ENCODE assay signal across 23 mouse cellular contexts in the genomic region with DNA sequence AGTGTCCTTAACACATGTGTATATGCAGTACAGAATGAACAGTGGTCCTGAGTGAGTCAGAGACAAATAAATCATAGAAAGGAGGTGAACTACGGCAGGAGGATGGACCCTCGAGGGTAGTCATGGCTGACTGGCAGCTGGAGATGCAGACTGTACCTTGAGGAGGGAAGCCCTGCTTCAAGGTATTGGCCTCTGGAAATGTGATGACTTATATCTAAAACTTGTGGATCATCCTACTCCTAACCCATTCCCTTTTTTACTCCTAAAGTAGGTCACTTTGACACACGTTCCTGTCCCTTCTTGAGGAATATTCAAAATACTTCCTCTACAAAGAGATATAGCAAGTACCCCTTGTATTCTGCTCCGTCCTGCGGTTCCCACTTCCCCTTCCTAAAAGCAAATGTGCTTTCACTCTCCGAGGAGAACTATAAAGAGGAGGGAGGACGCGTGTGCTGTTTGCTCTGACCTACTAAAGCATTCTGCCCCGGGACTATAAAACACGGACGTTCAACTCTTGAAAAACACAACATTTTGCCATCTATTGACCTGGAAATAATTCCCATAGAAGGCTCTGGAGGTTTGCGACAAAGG. TPM values are rescaled to one million over a fixed set of nuclear protein-coding genes. Genes with fewer than 3 reads are reported as not detected.
DNase-seq lines count a peak whose midpoint lies in the region; ATAC-seq and TF ChIP-seq lines count a peak whose summit lies in the region.
"Had no signal": no experiment of that assay in that cellular context is flagged by ENCODE, and none has a peak within 500 bp of the region (broad histone marks: within the 10 kb centered on the region; RNA-seq: fewer than 3 reads in every experiment).

No protein-coding gene starts in this region.

- in situ Hi-C loops in CH12.LX (cut with MboI; ENCODE audit: low pct_ligation_motif_present, low pct_unique_long_range_greater_than_20kb, low sequenced_read_pairs), result no loop called here

- H3K9me3 ChIP-seq in hindbrain, embryonic 15.5 days, result no peaks in the 10 kb centered on the region
- H3K9me3 ChIP-seq in hindbrain, embryonic 13.5 days, result no peaks in the 10 kb centered on the region
- no peaks in the 10 kb centered on the region for H3K9me3 ChIP-seq in CH12.LX (replicated peaks; ENCODE audit: low read length)
- H3K9me3 ChIP-seq in forebrain, embryonic 15.5 days, result no peaks in the 10 kb centered on the region
- H3K9me3 ChIP-seq: heart, embryonic 15.5 days; limb, embryonic 10.5 days; midbrain, embryonic 15.5 days had no signal

- ATAC-seq in hindbrain, embryonic 15.5 days (ENCODE audit: low FRiP score, low read depth), result no peak
- ATAC-seq in hindbrain, embryonic 13.5 days (ENCODE audit: low FRiP score), result no peak
- no peak for ATAC-seq in forebrain, embryonic 15.5 days (replicated peaks)
- peak; percentile 95 for ATAC-seq in megakaryocyte progenitor cell, adult 5-6 weeks (replicated peaks; ENCODE audit: poor library complexity)
- ATAC-seq: intestine, postnatal 0 days; liver, postnatal 0 days; midbrain, embryonic 15.5 days had no signal

- H3K27ac ChIP-seq in hindbrain, embryonic 15.5 days (replicated peaks), result no peak overlapping the region
- H3K27ac ChIP-seq in hindbrain, embryonic 13.5 days, result no peak overlapping the region
- H3K27ac ChIP-seq in CH12.LX (ENCODE audit: insufficient read depth, low read depth), result no peak overlapping the region
- no peak overlapping the region for H3K27ac ChIP-seq in forebrain, embryonic 15.5 days (replicated peaks)
- H3K27ac ChIP-seq: heart, adult 2 months; heart, embryonic 15.5 days; hindbrain, embryonic 14.5 days; limb, embryonic 10.5 days; midbrain, embryonic 15.5 days had no signal

- TF ChIP-seq RAD21 in CH12.LX (IDR thresholded peaks at IDR 0.05; ENCODE audit: low read depth, low read length), result no peak

- no peaks in the 10 kb centered on the region for H3K79me2 ChIP-seq in CH12.LX (replicated peaks; ENCODE audit: control insufficient read depth, extremely low read depth, insufficient read depth, poor library complexity, severe bottlenecking)

- no peak for TF ChIP-seq POLR2A in CH12.LX (IDR thresholded peaks at IDR 0.05; ENCODE audit: low read depth, low read length)

- no peaks in the 10 kb centered on the region for H3K36me3 ChIP-seq in hindbrain, embryonic 15.5 days
- H3K36me3 ChIP-seq in hindbrain, embryonic 13.5 days, result no peaks in the 10 kb centered on the region
- no peaks in the 10 kb centered on the region for H3K36me3 ChIP-seq in CH12.LX (replicated peaks in 1 of 2; ENCODE audit: control insufficient read depth in 1 of 2, insufficient read depth in 1 of 2, low read length in 1 of 2)
- no peaks in the 10 kb centered on the region for H3K36me3 ChIP-seq in forebrain, embryonic 15.5 days
- H3K36me3 ChIP-seq: heart, embryonic 15.5 days; limb, embryonic 10.5 days; midbrain, embryonic 15.5 days had no signal

- dilution Hi-C loops in CH12.LX (cut with MboI; ENCODE audit: extremely low pct_ligation_motif_present, extremely low pct_unique_long_range_greater_than_20kb, low sequenced_read_pairs), result no loop called here

- peaks cover 12% of the 10 kb centered on the region; the same call in 1 of the 2 replicates for H3K27me3 ChIP-seq in hindbrain, embryonic 15.5 days
- peaks cover 52% of the 10 kb centered on the region for H3K27me3 ChIP-seq in hindbrain, embryonic 13.5 days
- peaks cover 64% of the 10 kb centered on the region for H3K27me3 ChIP-seq in CH12.LX (replicated peaks)
- H3K27me3 ChIP-seq in forebrain, embryonic 15.5 days, result no peaks in the 10 kb centered on the region

- WGBS in hindbrain, embryonic 15.5 days, result 49% methylated on average over 12 of the region's 12 CpGs
- WGBS in hindbrain, embryonic 13.5 days, result 49% methylated on average over 12 of the region's 12 CpGs
- WGBS in forebrain, embryonic 15.5 days, result 45% methylated on average over 12 of the region's 12 CpGs

- H3K4me3 ChIP-seq in hindbrain, embryonic 15.5 days, result no peak overlapping the region
- H3K4me3 ChIP-seq in hindbrain, embryonic 13.5 days, result no peak overlapping the region
- H3K4me3 ChIP-seq in CH12.LX (replicated peaks in 1 of 3; ENCODE audit: low read depth in 2 of 3, low read length in 2 of 3, poor library complexity in 1 of 3), result peak overlapping the region in 1 of 3 experiments; percentile 39
- no peak overlapping the region for H3K4me3 ChIP-seq in forebrain, embryonic 15.5 days
- H3K4me3 ChIP-seq: heart, adult 2 months; heart, embryonic 15.5 days; limb, embryonic 10.5 days; midbrain, embryonic 15.5 days; myocyte had no signal

- TF ChIP-seq CTCF in CH12.LX (conservative IDR thresholded peaks at IDR 0.05 in 1 of 2, IDR thresholded peaks at IDR 0.05 in 1 of 2; ENCODE audit: low read depth in 2 of 2, low read length in 2 of 2), result no peak

- peak; percentile 94 for TF ChIP-seq EP300 in CH12.LX (IDR thresholded peaks at IDR 0.05; ENCODE audit: low read length)

- peaks cover 12% of the 10 kb centered on the region; the same call in 1 of the 2 replicates for H3K4me1 ChIP-seq in hindbrain, embryonic 15.5 days (replicated peaks)
- H3K4me1 ChIP-seq in hindbrain, embryonic 13.5 days (replicated peaks), result peaks cover 21% of the 10 kb centered on the region
- peaks cover 6 to 18% of the 10 kb centered on the region in 2 experiments for H3K4me1 ChIP-seq in CH12.LX (ENCODE audit: control insufficient read depth in 1 of 2, insufficient read depth in 2 of 2)
- H3K4me1 ChIP-seq in forebrain, embryonic 15.5 days, result peaks cover 20% of the 10 kb centered on the region
- H3K4me1 ChIP-seq: heart, embryonic 15.5 days had no signal

- H3K4me2 ChIP-seq in hindbrain, embryonic 15.5 days, result peak overlapping the region; percentile 24; the same call in 1 of the 2 replicates
- no peak overlapping the region for H3K4me2 ChIP-seq in hindbrain, embryonic 13.5 days
- peak overlapping the region; percentile 91 for H3K4me2 ChIP-seq in CH12.LX (ENCODE audit: insufficient read depth, low read depth, poor library complexity, severe bottlenecking)
- H3K4me2 ChIP-seq in forebrain, embryonic 15.5 days (replicated peaks), result peak overlapping the region; percentile 1; the same call in 1 of the 2 replicates
- H3K4me2 ChIP-seq: heart, embryonic 15.5 days; hindbrain, embryonic 14.5 days; midbrain, embryonic 15.5 days had no signal

- DNase-seq in CH12.LX (ENCODE audit: extremely low read depth), result peak; percentile 78
- no peak for DNase-seq in urinary bladder, postnatal 14 days (ENCODE audit: low spot score)
- no peak for DNase-seq in heart, postnatal 4 days
- DNase-seq: adrenal gland, postnatal 36 days; B cell, adult 2 months; cerebellum, adult 8-10 months; gastrocnemius, postnatal 10 days; heart, adult 2 months; kidney, postnatal 14 days; liver, postnatal 0 days; lung, postnatal 14 days; right cerebral cortex, adult 18-20 months; thymus, postnatal 36 days had no signal

- no peak overlapping the region for H3K9ac ChIP-seq in hindbrain, embryonic 15.5 days
- H3K9ac ChIP-seq in hindbrain, embryonic 13.5 days, result no peak overlapping the region
- H3K9ac ChIP-seq in CH12.LX (ENCODE audit: insufficient read depth, low read depth), result no peak overlapping the region
- no peak overlapping the region for H3K9ac ChIP-seq in forebrain, embryonic 15.5 days (replicated peaks)
- H3K9ac ChIP-seq: heart, embryonic 15.5 days; hindbrain, embryonic 14.5 days; liver, postnatal 0 days; midbrain, embryonic 15.5 days had no signal

TF ChIP-seq in CH12.LX, 34 proteins besides CTCF, POLR2A, EP300 and RAD21 (continues in another document):
- TF ChIP-seq TCF12 (IDR thresholded peaks at IDR 0.05; ENCODE audit: low read depth, low read length) (peak; percentile 63; the same call in 1 of the 2 replicates), JUN (IDR thresholded peaks at IDR 0.05; ENCODE audit: insufficient read depth, low read depth, low read length) (no peak), IRF4 (IDR thresholded peaks at IDR 0.05; ENCODE audit: low read depth, low read length) (peak; percentile 95), PAX5 (IDR thresholded peaks at IDR 0.05; ENCODE audit: low read length) (no peak), CHD1 (IDR thresholded peaks at IDR 0.05; ENCODE audit: low read depth, low read length) (no peak), RCOR1 (conservative IDR thresholded peaks at IDR 0.05; ENCODE audit: low read depth, low read length) (peak; percentile 70), MAFK (IDR thresholded peaks at IDR 0.05; ENCODE audit: insufficient replicate concordance, low read length) (peak; percentile 79), MAZ (IDR thresholded peaks at IDR 0.05; ENCODE audit: low read depth, low read length) (no peak), MAX (IDR thresholded peaks at IDR 0.05; ENCODE audit: low read length) (peak; percentile 74; the same call in 1 of the 2 replicates), ELF1 (IDR thresholded peaks at IDR 0.05; ENCODE audit: low read depth, low read length) (0 out of 2 replicates have a peak, but pooled peaks have one; percentile 11), E2F4 (IDR thresholded peaks at IDR 0.05; ENCODE audit: insufficient replicate concordance, low read depth, low read length) (no peak), JUND (conservative IDR thresholded peaks at IDR 0.05; ENCODE audit: low read depth, low read length) (peak; percentile 61; the same call in 1 of the 2 replicates), UBTF (IDR thresholded peaks at IDR 0.05; ENCODE audit: low read depth, low read length) (no peak), ZC3H11A (IDR thresholded peaks at IDR 0.05; ENCODE audit: low read depth, low read length) (no peak), SIN3A (IDR thresholded peaks at IDR 0.05; ENCODE audit: low read length) (0 out of 2 replicates have a peak, but pooled peaks have one; percentile 25), ZKSCAN1 (IDR thresholded peaks at IDR 0.05; ENCODE audit: borderline replicate concordance, low read depth, low read length) (no peak), ZMIZ1 (IDR thresholded peaks at IDR 0.05; ENCODE audit: low read depth, low read length) (no peak), CHD2 (IDR thresholded peaks at IDR 0.05; ENCODE audit: low read length) (peak; percentile 29; the same call in 1 of the 2 replicates), ETS1 (conservative IDR thresholded peaks at IDR 0.05; ENCODE audit: low read depth, low read length) (peak; percentile 59), MEF2A (IDR thresholded peaks at IDR 0.05; ENCODE audit: borderline replicate concordance, low read depth, low read length) (peak; percentile 65; the same call in 1 of the 2 replicates)

RNA-seq across cellular contexts. Expression of gene Dct, which starts 2.3 kb away (rescaled TPM):
- 1.1 and 1.2 TPM in 2 replicates for polyA plus RNA-seq in hindbrain, embryonic 15.5 days (2015; fragmentation: Nextera tagmentation; extraction: Ambion mirVana)
- 0.89 and 1.1 TPM in 2 replicates for polyA plus RNA-seq in hindbrain, embryonic 13.5 days (2015; fragmentation: Nextera tagmentation; extraction: Ambion mirVana)
- total RNA-seq in CH12.LX (2012; rRNA removed), result not detected in 2 replicates
- total RNA-seq in CH12.LX (2014; rRNA removed), result not detected in 2 replicates
- polyA plus RNA-seq in CH12.LX (2012; ENCODE audit: insufficient read length, low read depth), result 0.23 and 0.34 TPM in 2 replicates
- polyA plus RNA-seq in forebrain, embryonic 15.5 days (2015; fragmentation: Nextera tagmentation; extraction: Ambion mirVana), result 7.2 and 7.3 TPM in 2 replicates
- 0.10 TPM in 1 of 2 replicates, not detected in the other for total RNA-seq in megakaryocyte progenitor cell, adult 5-6 weeks (2015)
- 0.10 TPM in 1 of 2 replicates, not detected in the other for total RNA-seq in megakaryocyte progenitor cell, adult 5-6 weeks (2017)
- 1 to 10 TPM; 5.0 to 6.0 TPM for total RNA-seq in heart, postnatal 4 days (2021)
